Mouse (Mus musculus) small intestine, adult 2 months (tissue): ENCODE results near the gene Hspa4. TPM values are rescaled to one million over a fixed set of nuclear protein-coding genes. Genes with fewer than 3 reads are reported as not detected.

Experiments
- H3K27ac ChIP-seq: fragments of 200-500 bp; 2 replicates; pipeline ENCODE4 v1.5.1; 2012; ENCODE audit warnings: low read depth, low read length, control low read depth, inconsistent platforms; ENCODE audit not compliant: insufficient read depth
- H3K27me3 ChIP-seq: fragments of 200-500 bp; 2 replicates; pipeline ENCODE4 v1.6.1; 2012; ENCODE audit warnings: mild to moderate bottlenecking, moderate library complexity, low read length, inconsistent platforms; ENCODE audit not compliant: control insufficient read depth, insufficient read depth
- H3K36me3 ChIP-seq: fragments of 200-500 bp; 2 replicates; pipeline ENCODE4 v1.6.1; 2012; ENCODE audit warnings: mild to moderate bottlenecking, low read length, control low read depth, inconsistent platforms; ENCODE audit not compliant: control insufficient read depth, insufficient read depth
- H3K4me1 ChIP-seq: fragments of 200-500 bp; 2 replicates; pipeline ENCODE4 v1.6.1; 2012; ENCODE audit warnings: low read length, inconsistent platforms, mixed read lengths; ENCODE audit not compliant: control insufficient read depth, insufficient read depth, insufficient read length
- H3K4me3 ChIP-seq: fragments of 200-500 bp; 2 replicates; pipeline ENCODE4 v1.5.1; 2012; ENCODE audit warnings: low read depth, mild to moderate bottlenecking, control low read depth, inconsistent platforms, low read length, moderate library complexity
- CTCF ChIP-seq: fragments of 200-500 bp; IDR thresholded peaks from 2 replicates; pipeline ENCODE4 v1.5.1; 2012; ENCODE audit warnings: low read depth, mild to moderate bottlenecking, control low read depth, inconsistent platforms, low read length, moderate library complexity, mixed read lengths; ENCODE audit not compliant: insufficient replicate concordance, insufficient read length; ENCODE audit errors: extremely low read depth
- POLR2A ChIP-seq: fragments of 200-500 bp; IDR thresholded peaks from 2 replicates; pipeline ENCODE4 v1.6.1; 2012; ENCODE audit warnings: low read depth, mild to moderate bottlenecking, control low read depth, inconsistent platforms, low read length, moderate library complexity
- WGBS: fragments of 180-500 bp; shearing (Covaris S2); methylation state at CpG from one replicate; pipeline ENCODE4 v1.1.7; 2018; 5-methylcytosine and 5-hydroxymethylcytosine counted together
- polyA plus RNA-seq: library from polyadenylated mRNA; depleted of rRNA; stranded (reverse); fragments of >200 nt; gene quantifications from 2 replicates; pipeline ENCODE4 v1.2.3, GENCODE M21; 2012

The Hspa4 gene
- polyA plus RNA-seq, 1 experiment, result 18.6 TPM

DNA sequence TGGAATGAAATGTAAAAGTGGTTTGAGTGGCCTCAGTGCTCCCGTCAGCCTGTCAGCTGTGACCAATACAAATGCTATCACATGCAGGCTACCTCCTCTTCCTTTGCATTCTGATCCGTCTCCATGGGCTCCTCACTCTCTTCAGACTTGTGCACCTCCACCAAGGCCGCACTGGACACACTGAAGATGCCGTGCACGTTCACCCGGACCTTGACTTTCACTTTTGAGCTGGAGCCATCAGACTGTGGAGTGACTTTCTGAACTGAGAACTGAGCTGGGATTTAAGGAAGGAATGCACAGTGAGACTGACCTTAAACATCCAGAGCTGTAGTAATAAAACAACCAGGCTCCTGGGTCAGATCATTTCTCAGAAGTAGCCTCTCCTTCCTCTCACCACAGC lies 30.7 kb downstream of the Hspa4 start:
- peaks cover 83% of the 10 kb centered on the region for H3K36me3 ChIP-seq
- 79% methylated on average over 6 of the region's 6 CpGs for WGBS
- H3K4me1 ChIP-seq, result no peaks in the 10 kb centered on the region

DNA sequence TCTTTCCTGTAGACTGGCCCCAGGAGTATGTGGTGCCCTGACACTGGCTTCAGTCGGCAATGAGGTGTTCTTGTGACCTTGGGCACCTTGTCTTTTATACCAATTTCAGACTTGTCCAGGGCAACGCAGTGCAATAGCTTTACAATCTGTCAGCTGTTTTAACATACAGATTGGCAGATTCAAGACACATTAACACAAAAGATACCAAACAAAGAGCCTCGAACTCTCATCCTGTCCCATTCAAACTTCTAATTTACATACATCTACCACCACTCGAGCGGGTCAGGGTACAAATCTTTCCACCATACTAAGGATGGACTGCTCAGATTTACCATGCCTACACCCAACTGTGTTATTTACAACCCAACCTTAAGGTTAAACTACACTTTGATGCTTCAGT lies 39.7 kb downstream of the Hspa4 start:
- no peak overlapping the region for H3K27ac ChIP-seq
- WGBS, result 75% methylated on average over 5 of the region's 5 CpGs
- TF ChIP-seq POLR2A (no peak), CTCF (no peak)

More for the DNA sequence above, 30.7 kb downstream of the Hspa4 start:
- Histone ChIP-seq H3K27ac (no peak overlapping the region), H3K4me3 (no peak overlapping the region), H3K27me3 (no peaks in the 10 kb centered on the region)
- no peak for TF ChIP-seq CTCF
- TF ChIP-seq POLR2A, result no peak

GRCm38 (mm10) chr11:53260056-53260455 lies 40.2 kb downstream of the Hspa4 start:
- peaks cover 41% of the 10 kb centered on the region for H3K36me3 ChIP-seq
- 83% methylated on average over 1 of the region's 1 CpGs for WGBS
- H3K4me3 ChIP-seq, result no peak overlapping the region
- no peaks in the 10 kb centered on the region for H3K4me1 ChIP-seq
- TF ChIP-seq POLR2A (no peak), CTCF (no peak)
- no peak overlapping the region for H3K27ac ChIP-seq
- no peaks in the 10 kb centered on the region for H3K27me3 ChIP-seq

More for the DNA sequence above, 39.7 kb downstream of the Hspa4 start:
- H3K27me3 ChIP-seq, result no peaks in the 10 kb centered on the region
- H3K4me3 ChIP-seq, result no peak overlapping the region
- H3K4me1 ChIP-seq, result no peaks in the 10 kb centered on the region
- H3K36me3 ChIP-seq, result peaks cover 46% of the 10 kb centered on the region

GRCm38 (mm10) chr11:53259047-53259632 lies 41.1 kb downstream of the Hspa4 start:
- H3K4me1 ChIP-seq, result no peaks in the 10 kb centered on the region
- no peak for TF ChIP-seq POLR2A
- no peak for TF ChIP-seq CTCF
- H3K27ac ChIP-seq, result no peak overlapping the region
- H3K27me3 ChIP-seq, result no peaks in the 10 kb centered on the region
- no peak overlapping the region for H3K4me3 ChIP-seq
- H3K36me3 ChIP-seq, result peaks cover 33% of the 10 kb centered on the region
- WGBS, result 79% methylated on average over 6 of the region's 6 CpGs

- Histone ChIP-seq H3K4me3 (no peak overlapping the region), H3K27ac (no peak overlapping the region), H3K36me3 (peaks cover 17% of the 10 kb centered on the region), H3K27me3 (no peaks in the 10 kb centered on the region), H3K4me1 (peaks cover 4% of the 10 kb centered on the region)
- TF ChIP-seq POLR2A (no peak), CTCF (no peak)
- 54% methylated on average over 2 of the region's 2 CpGs for WGBS
Measured at GRCm38 (mm10) chr11:53256914-53257313, 43.3 kb downstream of the Hspa4 start.

DNA sequence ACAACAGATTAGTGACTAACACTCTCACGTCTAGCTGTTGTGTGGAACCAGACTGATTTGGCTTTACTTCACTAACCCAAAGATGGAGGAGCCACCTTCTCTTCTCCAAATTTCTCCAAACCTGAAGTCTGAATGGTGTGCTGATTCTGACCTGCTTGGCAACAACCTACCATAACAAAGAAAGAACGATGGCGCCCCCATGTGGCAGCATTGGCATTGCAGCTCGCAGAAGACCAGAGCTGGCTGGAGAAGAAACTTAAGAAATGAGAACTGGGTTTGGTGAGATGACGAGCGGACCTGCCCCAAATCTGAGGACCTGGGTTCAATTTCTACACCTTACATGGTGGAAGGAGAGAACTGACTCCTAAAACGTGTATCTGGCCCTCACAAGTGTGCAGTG lies 45.3 kb downstream of the Hspa4 start:
- TF ChIP-seq CTCF (peak; percentile 75; the same call in 1 of the 2 replicates), POLR2A (no peak)
- 42% methylated on average over 7 of the region's 7 CpGs for WGBS
- H3K27me3 ChIP-seq, result no peaks in the 10 kb centered on the region

DNA sequence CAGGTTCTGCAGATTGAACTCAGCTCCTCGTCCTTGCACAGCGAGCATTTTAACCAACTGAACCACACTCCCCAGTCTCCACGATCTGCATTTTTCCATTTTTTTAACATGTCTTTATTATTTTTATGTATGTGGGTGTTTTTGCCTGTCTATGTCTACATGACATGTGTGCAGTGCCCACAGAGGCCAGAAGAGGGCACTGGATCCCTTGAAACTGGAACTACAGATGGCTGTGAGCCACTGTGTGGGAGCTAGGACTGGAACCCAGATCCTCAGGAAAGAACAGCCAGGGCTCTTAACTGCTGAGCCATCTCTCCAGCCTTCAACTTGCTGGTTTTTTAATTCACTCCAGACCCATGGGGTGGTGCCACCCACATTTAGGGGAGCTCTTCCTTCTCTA lies 45.8 kb downstream of the Hspa4 start:
- Histone ChIP-seq H3K27ac (no peak overlapping the region), H3K4me1 (peaks cover 13% of the 10 kb centered on the region), H3K27me3 (no peaks in the 10 kb centered on the region), H3K4me3 (no peak overlapping the region), H3K36me3 (no peaks in the 10 kb centered on the region)
- TF ChIP-seq CTCF, result no peak; the same call in 1 of the 2 replicates
- TF ChIP-seq POLR2A, result no peak
- WGBS, result 89% methylated on average over 3 of the region's 3 CpGs

More for the DNA sequence above, 45.3 kb downstream of the Hspa4 start:
- Histone ChIP-seq H3K36me3 (no peaks in the 10 kb centered on the region), H3K27ac (no peak overlapping the region), H3K4me1 (peaks cover 13% of the 10 kb centered on the region), H3K4me3 (no peak overlapping the region)
